Mouse (Mus musculus): ENCODE measurements around the gene Prkd2. TPM values are rescaled to one million over a fixed set of nuclear protein-coding genes. Genes with fewer than 3 reads are reported as not detected.

Prkd2 gene
- total and polyA plus RNA-seq, 3 experiments: 3.9 to 23.6 (median 22.4) TPM

DNA sequence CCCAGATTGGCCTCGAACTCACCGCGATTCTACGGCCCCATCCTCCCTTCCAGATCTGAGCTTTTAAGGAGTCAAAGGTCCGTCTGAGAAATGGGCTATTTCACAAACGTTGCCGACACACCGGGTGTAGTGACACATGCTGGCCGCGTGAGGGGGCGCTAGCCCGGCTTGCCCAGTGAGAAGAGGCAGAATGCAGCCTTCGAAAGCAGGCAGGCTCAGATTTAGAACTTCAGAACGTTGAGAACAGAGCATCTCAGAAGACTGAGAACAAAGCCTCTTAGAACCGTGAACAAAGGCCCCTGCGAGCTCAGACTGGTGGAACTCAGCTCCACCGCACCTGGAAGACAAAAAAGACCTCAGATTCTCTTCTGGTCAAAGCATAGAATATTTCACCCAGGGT lies 31.5 kb downstream of the Prkd2 start:
- peaks cover 28% of the 10 kb centered on the region for H3K4me1 ChIP-seq (ENCODE audit: insufficient read depth, low read depth, low read length)
- peaks cover 13% of the 10 kb centered on the region for H3K27me3 ChIP-seq (ENCODE audit: insufficient read depth, low read length)
- peaks cover 21% of the 10 kb centered on the region for H3K36me3 ChIP-seq (replicated peaks)
- peak overlapping the region; percentile 60; the same call in 1 of the 2 replicates for H3K4me3 ChIP-seq (ENCODE audit: low read depth, low read length)
- no peaks in the 10 kb centered on the region for H3K9me3 ChIP-seq (replicated peaks)
- ATAC-seq (ENCODE audit: extremely low read depth, insufficient number of reproducible peaks, low FRiP score, poor library complexity, severe bottlenecking): no peak
- DNase-seq (ENCODE audit: low spot score): peak; percentile 46
- TF ChIP-seq CTCF (IDR thresholded peaks at IDR 0.05; ENCODE audit: low read depth, low read length) (peak; percentile 76), GATA2 (IDR thresholded peaks at IDR 0.05; ENCODE audit: borderline replicate concordance, low read depth, low read length) (no peak), TAL1 (conservative IDR thresholded peaks at IDR 0.05; ENCODE audit: low read depth, low read length) (no peak), GATA1 (IDR thresholded peaks at IDR 0.05; ENCODE audit: borderline replicate concordance, low read length) (no peak), POLR2AphosphoS5 (IDR thresholded peaks at IDR 0.05; ENCODE audit: insufficient replicate concordance, low read depth, low read length) (no peak)

DNA sequence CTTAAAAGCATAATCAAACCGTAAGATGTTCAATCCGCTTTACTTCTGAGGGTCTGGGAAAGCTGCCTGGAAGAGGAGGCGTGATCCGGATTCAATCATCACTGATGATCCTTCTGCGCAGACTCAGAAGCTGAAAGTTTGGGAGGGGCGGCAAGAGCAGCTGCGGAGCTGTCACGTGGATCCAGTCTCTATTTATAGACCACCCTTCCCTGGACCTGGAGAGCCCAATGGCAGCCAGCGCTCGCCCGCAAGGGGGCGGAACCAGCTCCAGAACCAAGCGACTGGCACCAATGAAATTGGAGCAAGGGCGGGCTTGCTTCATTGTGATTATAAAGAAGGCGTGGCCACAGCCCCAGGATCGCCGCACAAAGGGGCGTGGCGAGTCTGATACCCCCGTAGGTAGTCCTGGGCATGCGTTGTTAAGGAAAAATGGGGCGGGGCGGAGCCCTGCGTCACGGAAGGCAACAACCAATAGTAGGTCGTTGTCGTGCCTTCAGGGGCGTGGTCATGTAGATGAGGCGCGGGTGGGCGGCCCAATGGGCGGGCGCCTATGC lies 32.1 kb downstream of the Prkd2 start:
- DNase-seq (ENCODE audit: low spot score): peak; percentile 95
- Histone ChIP-seq H3K27me3 (ENCODE audit: insufficient read depth, low read length) (peaks cover 19% of the 10 kb centered on the region), H3K4me3 (ENCODE audit: low read depth, low read length) (peak overlapping the region; percentile 74; the same call in 1 of the 2 replicates), H3K9me3 (replicated peaks) (no peaks in the 10 kb centered on the region), H3K4me1 (ENCODE audit: insufficient read depth, low read depth, low read length) (peaks cover 28% of the 10 kb centered on the region), H3K36me3 (replicated peaks) (peaks cover 15% of the 10 kb centered on the region)
- no peak for TF ChIP-seq GATA1 (IDR thresholded peaks at IDR 0.05; ENCODE audit: borderline replicate concordance, low read length)
- peak; percentile 94 for ATAC-seq (ENCODE audit: extremely low read depth, insufficient number of reproducible peaks, low FRiP score, poor library complexity, severe bottlenecking)

DNA sequence AGATGAGACGGTGACA lies 32.4 kb downstream of the Prkd2 start, which contains the start of gene Dact3:
Dact3 (plus strand) TSS at position 8 of the 16 bp plus-strand sequence.
- no peak for TF ChIP-seq TAL1 (conservative IDR thresholded peaks at IDR 0.05; ENCODE audit: low read depth, low read length)
- Histone ChIP-seq H3K4me3 (ENCODE audit: low read depth, low read length) (peak within 1 kb of the TSS; percentile 74), H3K4me1 (ENCODE audit: insufficient read depth, low read depth, low read length) (peaks cover 28% of the 10 kb centered on the region), H3K36me3 (replicated peaks) (peaks cover 12% of the 10 kb centered on the region), H3K9me3 (replicated peaks) (no peaks in the 10 kb centered on the region), H3K27me3 (ENCODE audit: insufficient read depth, low read length) (peaks cover 21% of the 10 kb centered on the region)
- ATAC-seq (ENCODE audit: extremely low read depth, insufficient number of reproducible peaks, low FRiP score, poor library complexity, severe bottlenecking): no peak
- DNase-seq (ENCODE audit: low spot score): no peak

DNA sequence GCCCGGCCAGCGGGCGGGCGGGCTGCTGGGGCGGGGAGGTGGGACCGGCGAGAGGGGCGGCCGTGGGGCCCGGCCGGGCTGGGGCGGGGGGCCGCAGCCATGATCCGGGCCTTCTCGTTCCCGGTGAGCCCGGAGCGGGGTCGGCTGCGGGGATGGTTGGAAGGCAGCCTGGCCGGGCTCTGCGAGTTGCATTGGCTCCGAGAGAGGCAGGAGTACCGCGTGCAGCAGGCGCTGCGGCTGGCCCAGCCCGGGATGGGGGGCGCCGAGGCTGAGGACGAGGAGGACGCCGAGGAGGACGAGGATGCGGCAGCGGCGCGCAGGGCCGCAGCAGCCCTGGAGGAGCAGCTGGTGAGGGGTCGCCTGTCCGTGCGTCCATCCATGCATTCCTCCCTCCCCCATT lies 32.6 kb downstream of the Prkd2 start:
- no peak for TF ChIP-seq GATA1 (IDR thresholded peaks at IDR 0.05; ENCODE audit: borderline replicate concordance, low read length)
- no peak for TF ChIP-seq TAL1 (conservative IDR thresholded peaks at IDR 0.05; ENCODE audit: low read depth, low read length)
- no peak for TF ChIP-seq GATA2 (IDR thresholded peaks at IDR 0.05; ENCODE audit: borderline replicate concordance, low read depth, low read length)
- TF ChIP-seq POLR2AphosphoS5 (IDR thresholded peaks at IDR 0.05; ENCODE audit: insufficient replicate concordance, low read depth, low read length): no peak
- TF ChIP-seq CTCF (IDR thresholded peaks at IDR 0.05; ENCODE audit: low read depth, low read length): no peak

DNA sequence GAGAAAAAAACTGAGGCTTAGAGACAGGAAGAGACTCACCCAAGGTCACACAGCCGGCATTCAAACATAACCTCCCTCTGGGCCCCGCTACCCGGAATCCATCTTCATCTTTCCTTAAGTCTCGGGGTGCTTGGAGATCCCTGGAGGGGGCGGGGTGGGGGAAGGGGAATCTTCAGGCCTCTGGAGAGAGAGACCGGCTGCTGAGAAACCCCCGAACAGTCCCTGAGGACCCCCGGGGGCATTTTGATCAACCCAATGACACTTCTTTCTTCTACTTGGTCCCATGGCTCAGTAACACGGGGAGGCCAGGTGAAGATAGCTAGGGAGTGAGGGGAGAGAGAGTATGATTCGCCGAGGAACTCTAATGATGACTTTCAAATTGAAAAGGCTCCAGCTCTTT lies 33.3 kb downstream of the Prkd2 start:
- no peak for DNase-seq (ENCODE audit: low spot score)
- no peak for ATAC-seq (ENCODE audit: extremely low read depth, insufficient number of reproducible peaks, low FRiP score, poor library complexity, severe bottlenecking)
- TF ChIP-seq GATA2 (IDR thresholded peaks at IDR 0.05; ENCODE audit: borderline replicate concordance, low read depth, low read length): no peak
- TF ChIP-seq CTCF (IDR thresholded peaks at IDR 0.05; ENCODE audit: low read depth, low read length): no peak
- TF ChIP-seq TAL1 (conservative IDR thresholded peaks at IDR 0.05; ENCODE audit: low read depth, low read length): no peak
- TF ChIP-seq GATA1 (IDR thresholded peaks at IDR 0.05; ENCODE audit: borderline replicate concordance, low read length): no peak
- no peak for TF ChIP-seq POLR2AphosphoS5 (IDR thresholded peaks at IDR 0.05; ENCODE audit: insufficient replicate concordance, low read depth, low read length)
- Histone ChIP-seq H3K36me3 (replicated peaks) (peaks cover 7% of the 10 kb centered on the region), H3K4me1 (ENCODE audit: insufficient read depth, low read depth, low read length) (peaks cover 28% of the 10 kb centered on the region), H3K9me3 (replicated peaks) (no peaks in the 10 kb centered on the region), H3K4me3 (ENCODE audit: low read depth, low read length) (no peak overlapping the region; the same call in 1 of the 2 replicates), H3K27me3 (ENCODE audit: insufficient read depth, low read length) (peaks cover 30% of the 10 kb centered on the region)

More for the DNA sequence above, 32.6 kb downstream of the Prkd2 start:
- DNase-seq (ENCODE audit: low spot score): no peak
- H3K9me3 ChIP-seq (replicated peaks): no peaks in the 10 kb centered on the region
- H3K4me1 ChIP-seq (ENCODE audit: insufficient read depth, low read depth, low read length): peaks cover 28% of the 10 kb centered on the region
- peaks cover 12% of the 10 kb centered on the region for H3K36me3 ChIP-seq (replicated peaks)
- peak overlapping the region; percentile 74 for H3K4me3 ChIP-seq (ENCODE audit: low read depth, low read length)
- peaks cover 23% of the 10 kb centered on the region for H3K27me3 ChIP-seq (ENCODE audit: insufficient read depth, low read length)
- ATAC-seq (ENCODE audit: extremely low read depth, insufficient number of reproducible peaks, low FRiP score, poor library complexity, severe bottlenecking): no peak

DNA sequence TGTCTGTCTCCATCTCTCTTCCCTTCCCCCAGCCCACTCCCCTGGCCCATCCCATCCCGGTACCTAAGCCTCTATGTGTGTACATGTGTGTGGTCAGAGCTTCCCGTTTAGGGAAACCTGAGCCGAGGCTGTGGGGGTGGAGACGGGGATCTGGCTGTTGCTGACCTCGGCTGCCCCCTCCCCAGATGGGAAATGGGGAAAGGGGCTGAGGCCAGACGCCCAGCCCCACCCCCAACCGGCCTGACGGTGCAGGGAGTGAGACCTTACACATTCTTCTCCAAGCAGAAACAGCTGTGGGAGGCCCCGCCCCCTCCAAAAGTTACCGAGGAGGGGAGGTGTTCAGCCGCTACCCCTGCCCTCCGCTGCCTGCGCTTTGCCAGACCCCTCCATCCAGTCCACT lies 33.9 kb downstream of the Prkd2 start:
- no peaks in the 10 kb centered on the region for H3K9me3 ChIP-seq (replicated peaks)
- no peak for ATAC-seq (ENCODE audit: extremely low read depth, insufficient number of reproducible peaks, low FRiP score, poor library complexity, severe bottlenecking)
- H3K4me3 ChIP-seq (ENCODE audit: low read depth, low read length): peak overlapping the region; percentile 31; the same call in 1 of the 2 replicates
- no peak for TF ChIP-seq GATA1 (IDR thresholded peaks at IDR 0.05; ENCODE audit: borderline replicate concordance, low read length)
- TF ChIP-seq POLR2AphosphoS5 (IDR thresholded peaks at IDR 0.05; ENCODE audit: insufficient replicate concordance, low read depth, low read length): no peak
- TF ChIP-seq TAL1 (conservative IDR thresholded peaks at IDR 0.05; ENCODE audit: low read depth, low read length): no peak
- TF ChIP-seq CTCF (IDR thresholded peaks at IDR 0.05; ENCODE audit: low read depth, low read length): no peak
- TF ChIP-seq GATA2 (IDR thresholded peaks at IDR 0.05; ENCODE audit: borderline replicate concordance, low read depth, low read length): no peak
- peaks cover 35% of the 10 kb centered on the region for H3K27me3 ChIP-seq (ENCODE audit: insufficient read depth, low read length)
- H3K4me1 ChIP-seq (ENCODE audit: insufficient read depth, low read depth, low read length): peaks cover 28% of the 10 kb centered on the region
- peaks cover 3% of the 10 kb centered on the region for H3K36me3 ChIP-seq (replicated peaks)
- no peak for DNase-seq (ENCODE audit: low spot score)

DNA sequence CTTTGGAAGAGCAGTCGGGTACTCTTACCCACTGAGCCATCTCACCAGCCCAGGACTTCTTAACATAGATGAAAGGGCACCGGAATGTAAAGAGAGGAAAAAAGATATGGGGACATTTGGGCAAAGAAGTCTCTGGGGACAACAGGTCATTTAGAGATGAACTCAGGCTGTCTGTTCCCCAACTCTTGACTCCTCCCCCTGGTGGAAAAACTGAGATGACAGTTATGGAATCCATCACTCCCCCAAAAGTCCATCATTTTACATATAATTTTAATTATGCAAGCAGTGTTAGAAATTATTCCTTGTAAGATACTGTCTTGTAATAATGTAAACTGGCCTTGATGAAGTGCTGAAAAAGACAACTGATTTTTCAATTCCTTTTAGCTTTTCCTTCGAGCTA lies 35.0 kb downstream of the Prkd2 start:
- DNase-seq (ENCODE audit: low spot score) (no peak), ATAC-seq (ENCODE audit: extremely low read depth, insufficient number of reproducible peaks, low FRiP score, poor library complexity, severe bottlenecking) (no peak)
- no peak for TF ChIP-seq TAL1 (conservative IDR thresholded peaks at IDR 0.05; ENCODE audit: low read depth, low read length)
- TF ChIP-seq GATA2 (IDR thresholded peaks at IDR 0.05; ENCODE audit: borderline replicate concordance, low read depth, low read length): no peak
- no peak for TF ChIP-seq GATA1 (IDR thresholded peaks at IDR 0.05; ENCODE audit: borderline replicate concordance, low read length)
- no peak for TF ChIP-seq POLR2AphosphoS5 (IDR thresholded peaks at IDR 0.05; ENCODE audit: insufficient replicate concordance, low read depth, low read length)
- TF ChIP-seq CTCF (IDR thresholded peaks at IDR 0.05; ENCODE audit: low read depth, low read length): no peak
- H3K36me3 ChIP-seq (replicated peaks): no peaks in the 10 kb centered on the region
- H3K9me3 ChIP-seq (replicated peaks): no peaks in the 10 kb centered on the region
- peaks cover 28% of the 10 kb centered on the region for H3K4me1 ChIP-seq (ENCODE audit: insufficient read depth, low read depth, low read length)
- no peak overlapping the region for H3K4me3 ChIP-seq (ENCODE audit: low read depth, low read length)
- H3K27me3 ChIP-seq (ENCODE audit: insufficient read depth, low read length): peaks cover 35% of the 10 kb centered on the region

All from G1E (cell line).